In genomic region chr3:37738171-37738950, GRCm38 (mm10) we compare ENCODE assay signal across 8 mouse cellular contexts. TPM values are rescaled to one million over a fixed set of nuclear protein-coding genes. Genes with fewer than 3 reads are reported as not detected.
DNase-seq lines count a peak whose midpoint lies in the region; ATAC-seq lines count a peak whose summit lies in the region.

No protein-coding gene starts in this region.

- H3K4me1 ChIP-seq in heart, embryonic 15.5 days (replicated peaks) = peaks cover 31% of the 10 kb centered on the region

- H3K27me3 ChIP-seq in heart, embryonic 15.5 days = no peaks in the 10 kb centered on the region

- DNase-seq in heart, adult 11 months = peak; percentile 96
- no peak for DNase-seq in heart, postnatal 10 days
- DNase-seq in left cerebral cortex, postnatal 4 days = peak; percentile 42
- no peak for DNase-seq in left cerebral cortex, postnatal 10 days (ENCODE audit: extremely low spot score in 1 of 2, low spot score in 2 of 2)
- DNase-seq in CD4-positive, CD25-positive, alpha-beta regulatory T cell, adult 2 months (ENCODE audit: low read depth, low spot score) = peak; percentile 74
- DNase-seq in left cerebral cortex, adult 8-10 months (ENCODE audit: low spot score in 2 of 2) = no peak

- H3K36me3 ChIP-seq in heart, embryonic 15.5 days = no peaks in the 10 kb centered on the region

- H3K9ac ChIP-seq in heart, embryonic 15.5 days = no peak overlapping the region

- intact Hi-C loops in heart, postnatal 10 days (cut with DNase I) = no loop called here
- intact Hi-C loops in left cerebral cortex, postnatal 4 days (cut with DNase I) = no loop called here
- intact Hi-C loops in left cerebral cortex, postnatal 10 days (cut with DNase I) = no loop called here

- H3K27ac ChIP-seq in heart, embryonic 15.5 days = peak overlapping the region; percentile 81

- H3K4me2 ChIP-seq in heart, embryonic 15.5 days = no peak overlapping the region

- H3K4me3 ChIP-seq in heart, embryonic 15.5 days = no peak overlapping the region

- no peak for ATAC-seq in heart, embryonic 15.5 days (replicated peaks; ENCODE audit: insufficient number of reproducible peaks, insufficient read depth, low FRiP score, low read depth)
- no peak for ATAC-seq in megakaryocyte-erythroid progenitor cell, adult 5-6 weeks (replicated peaks; ENCODE audit: low FRiP score, low TSS enrichment, poor library complexity, severe bottlenecking)

- WGBS in heart, embryonic 15.5 days = 69% methylated on average over 17 of the region's 17 CpGs

- no peaks in the 10 kb centered on the region for H3K9me3 ChIP-seq in heart, embryonic 15.5 days (replicated peaks)

RNA-seq across cellular contexts. Expression of gene Gm5148, which starts 14.1 kb away (rescaled TPM):
- under 1 TPM in 1 of 2 experiments, not detected in 1; 0.38 TPM for total RNA-seq in heart, postnatal 10 days (2021)
- 1 to 10 TPM; 1.5 to 2.8 TPM for total RNA-seq in left cerebral cortex, postnatal 4 days (2021)
- total RNA-seq in left cerebral cortex, postnatal 10 days (2021) = 1 to 10 TPM; 2.1 to 4.1 TPM
- 3.0 and 3.2 TPM in 2 replicates for polyA plus RNA-seq in heart, embryonic 15.5 days (2015; fragmentation: Nextera tagmentation; extraction: Ambion mirVana)
- 1 to 10 TPM; 4.0 to 5.3 (median 4.5) TPM for total RNA-seq in left cerebral cortex, adult 8-10 months (2022)
- total RNA-seq in megakaryocyte-erythroid progenitor cell, adult 5-6 weeks (2014; fragmentation: Nextera tagmentation) = 0.45 TPM in 1 of 2 replicates, not detected in the other
- 46.9 and 54.2 TPM in 2 replicates for total RNA-seq in megakaryocyte-erythroid progenitor cell, adult 5-6 weeks (2017)

Comparison
In these comparisons a context has a peak if more than half of its experiments do, and no peak if none do; other contexts are left out.
1. DNase-seq: peak in heart, adult 11 months (single experiment), left cerebral cortex, postnatal 4 days (single experiment) and CD4-positive, CD25-positive, alpha-beta regulatory T cell, adult 2 months (single experiment); none in heart, postnatal 10 days (0 of 2), left cerebral cortex, postnatal 10 days (0 of 2) and left cerebral cortex, adult 8-10 months (0 of 2).